Comparison of ENCODE assay signal across 23 mouse cellular contexts in genomic region chr4:105614390-105614789, GRCm38 (mm10).
A peak's percentile ranks its signal among the peaks of the same experiment; 100 is the strongest.
DNase-seq lines count a peak whose midpoint lies in the region; TF ChIP-seq lines count a peak whose summit lies in the region.
"Had no signal": no experiment of that assay in that cellular context is flagged by ENCODE, and none has a peak within 500 bp of the region (broad histone marks: within the 10 kb centered on the region; RNA-seq: fewer than 3 reads in every experiment).

No protein-coding gene starts in this region.

- no peak for TF ChIP-seq POLR2A in heart, adult 2 months (IDR thresholded peaks at IDR 0.05; ENCODE audit: insufficient read depth, low read depth, low read length)
- TF ChIP-seq POLR2A in lung, adult 2 months (IDR thresholded peaks at IDR 0.05; ENCODE audit: borderline replicate concordance, extremely low read depth, low read depth, low read length): no peak

- H3K4me3 ChIP-seq in heart, adult 2 months: no peak overlapping the region
- no peak overlapping the region for H3K4me3 ChIP-seq in lung, adult 2 months (replicated peaks; ENCODE audit: extremely low read depth, low read depth, low read length)
- H3K4me3 ChIP-seq: embryonic facial prominence, embryonic 12.5 days; embryonic facial prominence, embryonic 15.5 days; heart, embryonic 13.5 days; hindbrain, embryonic 15.5 days had no signal

- 42% methylated on average over 2 of the region's 2 CpGs for WGBS in heart, adult 2 months
- WGBS in lung, adult 2 months: 65% methylated on average over 2 of the region's 2 CpGs

- no peak overlapping the region for H3K9ac ChIP-seq in heart, adult 2 months (ENCODE audit: low read depth, low read length)
- H3K9ac ChIP-seq: embryonic facial prominence, embryonic 12.5 days; embryonic facial prominence, embryonic 15.5 days; forebrain, postnatal 0 days; heart, embryonic 13.5 days; hindbrain, embryonic 15.5 days had no signal

- DNase-seq in gastrocnemius, adult 18-20 months (ENCODE audit: low spot score): peak; percentile 44
- no peak for DNase-seq in gastrocnemius, postnatal 4 days (ENCODE audit: low spot score in 2 of 2)
- peak; percentile 12 to 30 for DNase-seq in heart, adult 18-20 months
- no peak for DNase-seq in heart, postnatal 25 days (ENCODE audit: low spot score)
- peak; percentile 28 to 38 for DNase-seq in heart, postnatal 10 days
- no peak for DNase-seq in heart, adult 2 months
- DNase-seq in lung, postnatal 25 days (ENCODE audit: low spot score): peak; percentile 10
- no peak for DNase-seq in lung, adult 2 months
- DNase-seq: adrenal gland, postnatal 10 days; adrenal gland, postnatal 36 days; cerebellum, adult 11 months; cerebellum, adult 2 months; cerebellum, adult 9-11 months; cerebellum, postnatal 25 days; forebrain, postnatal 0 days; gastrocnemius, postnatal 10 days; heart, postnatal 4 days; kidney, adult 2 months had no signal

- no peaks in the 10 kb centered on the region for H3K36me3 ChIP-seq in heart, adult 2 months (ENCODE audit: control insufficient read depth, insufficient read depth, low read length)
- H3K36me3 ChIP-seq: embryonic facial prominence, embryonic 12.5 days; embryonic facial prominence, embryonic 15.5 days; heart, embryonic 13.5 days; hindbrain, embryonic 15.5 days had no signal

- no peak for TF ChIP-seq EP300 in heart, adult 2 months (IDR thresholded peaks at IDR 0.05; ENCODE audit: insufficient read depth, low read depth, low read length)

- no peaks in the 10 kb centered on the region for H3K27me3 ChIP-seq in heart, adult 2 months (ENCODE audit: control insufficient read depth, insufficient read depth, low read length)
- H3K27me3 ChIP-seq: embryonic facial prominence, embryonic 12.5 days; embryonic facial prominence, embryonic 15.5 days; heart, embryonic 13.5 days; hindbrain, embryonic 15.5 days; Patski had no signal

- H3K27ac ChIP-seq in heart, adult 2 months: no peak overlapping the region
- H3K27ac ChIP-seq: embryonic facial prominence, embryonic 12.5 days; embryonic facial prominence, embryonic 15.5 days; heart, embryonic 13.5 days; hindbrain, embryonic 15.5 days had no signal

- intact Hi-C loops in heart, postnatal 25 days (cut with DNase I): no loop called here
- intact Hi-C loops in heart, postnatal 10 days (cut with DNase I): no loop called here
- intact Hi-C loops in heart, adult 2 months (cut with DNase I): no loop called here

- no peaks in the 10 kb centered on the region for H3K4me1 ChIP-seq in heart, adult 2 months (ENCODE audit: control insufficient read depth, insufficient read depth, low read length)
- no peaks in the 10 kb centered on the region for H3K4me1 ChIP-seq in lung, adult 2 months (ENCODE audit: control insufficient read depth, insufficient read depth, low read length)
- H3K4me1 ChIP-seq: embryonic facial prominence, embryonic 12.5 days; embryonic facial prominence, embryonic 15.5 days; heart, embryonic 13.5 days; hindbrain, embryonic 15.5 days had no signal

- H3K79me2 ChIP-seq in heart, adult 2 months (replicated peaks; ENCODE audit: control insufficient read depth, insufficient read depth, low read length): no peaks in the 10 kb centered on the region

- no peak for TF ChIP-seq CTCF in heart, adult 2 months (IDR thresholded peaks at IDR 0.05)
- TF ChIP-seq CTCF in lung, adult 2 months (IDR thresholded peaks at IDR 0.05; ENCODE audit: insufficient read depth, low read length): no peak

Comparison
In these comparisons a context has a peak if more than half of its experiments do, and no peak if none do; other contexts are left out.
1. DNase-seq: peak in gastrocnemius, adult 18-20 months (single experiment), heart, adult 18-20 months (2 of 2), heart, postnatal 10 days (2 of 2) and lung, postnatal 25 days (single experiment); none in gastrocnemius, postnatal 4 days (0 of 2), heart, postnatal 25 days (single experiment), heart, adult 2 months (0 of 2) and lung, adult 2 months (single experiment).